Mouse (Mus musculus) liver, embryonic 16.5 days (tissue): ENCODE measurements at regions not wholly inside any gene's neighbourhood (a gene's known extent, or its start where the extent isn't known, plus 50 kb on each side); places are given as distances from the start of the nearest gene placed in this dataset.

Source experiments
- ATAC-seq: fragments of 200-750 bp; cut with Nextera tagmentation; 2 replicates; pipeline ENCODE4 v1.8.0; 2017; ENCODE audit warnings: low read depth, mild to moderate bottlenecking, moderate number of reproducible peaks, moderate library complexity
- H3K27ac ChIP-seq: fragments of 300-500 bp; sonication (generic); 2 replicates; pipeline ENCODE4 v1.5.1; 2014; ENCODE audit warnings: mild to moderate bottlenecking, low read length
- H3K27me3 ChIP-seq: fragments of 300-500 bp; sonication (generic); 2 replicates; pipeline ENCODE4 v1.6.1; 2014; ENCODE audit warnings: low read depth, low read length, mixed read lengths; ENCODE audit not compliant: control insufficient read depth, insufficient read depth
- H3K36me3 ChIP-seq: fragments of 300-500 bp; sonication (generic); 2 replicates; pipeline ENCODE4 v1.6.1; 2014; ENCODE audit warnings: mild to moderate bottlenecking; ENCODE audit not compliant: control insufficient read depth, insufficient read depth
- H3K4me1 ChIP-seq: fragments of 300-500 bp; sonication (generic); 2 replicates; pipeline ENCODE4 v1.6.1; 2014; ENCODE audit warnings: low read depth, low read length, mixed read lengths; ENCODE audit not compliant: control insufficient read depth
- H3K4me2 ChIP-seq: fragments of 300-500 bp; sonication (generic); 2 replicates; pipeline ENCODE4 v1.6.1; 2014; ENCODE audit warnings: low read depth, low read length, mixed read lengths
- H3K4me3 ChIP-seq: fragments of 300-500 bp; sonication (generic); 2 replicates; pipeline ENCODE4 v1.5.1; 2014; ENCODE audit warnings: low read depth, mild to moderate bottlenecking, low read length
- H3K9ac ChIP-seq: fragments of 300-500 bp; sonication (generic); 2 replicates; pipeline ENCODE4 v1.6.1; 2014; ENCODE audit warnings: low read depth, low read length
- H3K9me3 ChIP-seq: fragments of 300-500 bp; sonication (generic); replicated peaks from 2 replicates; pipeline ENCODE4 v1.6.1; 2016; ENCODE audit warnings: low read length; ENCODE audit not compliant: control insufficient read depth
- WGBS: fragments of 180-500 bp; shearing (Covaris S2); extraction: QIAGEN DNeasy Blood & Tissue Kit; methylation state at CpG from one replicate; pipeline ENCODE4 v1.1.7; 2014; ENCODE audit not compliant: insufficient replicate concordance; 5-methylcytosine and 5-hydroxymethylcytosine counted together

DNA sequence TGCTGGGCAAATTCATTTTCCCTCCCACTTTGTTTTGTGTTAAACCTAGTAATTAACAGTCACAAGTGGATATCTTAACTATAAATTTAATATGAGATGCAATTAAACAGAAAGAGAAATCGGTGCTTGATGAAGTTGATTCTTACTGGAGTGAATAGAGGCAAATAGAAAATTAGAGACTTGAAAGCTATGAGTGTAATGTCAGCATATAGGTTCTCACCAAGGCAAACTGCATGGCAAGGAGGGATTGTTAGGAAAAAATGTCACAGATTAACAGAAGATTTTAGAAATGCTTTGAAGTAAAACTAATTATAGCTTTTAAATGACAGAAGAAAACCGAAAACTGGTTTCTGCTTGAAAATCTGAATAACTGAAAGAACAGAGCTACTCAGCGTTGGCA is 592.3 kb downstream of the Pdha2 start:
- no peaks in the 10 kb centered on the region for H3K27me3 ChIP-seq
- no peak overlapping the region for H3K4me3 ChIP-seq
- H3K9ac ChIP-seq, result no peak overlapping the region
- ATAC-seq, result no peak
- H3K4me2 ChIP-seq, result no peak overlapping the region
- WGBS, result 60% methylated on average over 3 of the region's 3 CpGs
- H3K36me3 ChIP-seq, result no peaks in the 10 kb centered on the region
- no peaks in the 10 kb centered on the region for H3K4me1 ChIP-seq
- no peaks in the 10 kb centered on the region for H3K9me3 ChIP-seq
- no peak overlapping the region for H3K27ac ChIP-seq
